Mouse (Mus musculus): Measurements from ENCODE around the gene Rerg.

- no peak for TF ChIP-seq POLR2A (IDR thresholded peaks at IDR 0.05; ENCODE audit: borderline replicate concordance, low read depth, low read length)
- TF ChIP-seq CTCF (IDR thresholded peaks at IDR 0.05; ENCODE audit: low read depth, low read length) = no peak
Observed at GRCm38 (mm10) chr6:137101886-137102661, 68.2 kb downstream of the Rerg start.

Measured in bone marrow macrophage, adult 2 months (primary cell).